Mouse (Mus musculus) small intestine, adult 10 weeks (tissue): ENCODE data around the gene Il1r1. TPM values are rescaled to one million over a fixed set of nuclear protein-coding genes. Genes with fewer than 3 reads are reported as not detected.

Experiments
- polyA plus RNA-seq: library from polyadenylated mRNA; stranded (reverse); fragments of 350-450 nt; fragmentation: Illumina TruSeq; extraction: RNeasy Lipid Tissue Mini Kit (QIAGEN cat#74804); gene quantifications from one replicate; pipeline ENCODE4 v1.2.3, GENCODE M21; 2014; ENCODE audit warnings: low replicate concordance

Il1r1 gene
- 13.9 TPM for polyA plus RNA-seq

GRCm38 (mm10) chr1:40224539-40225284 is at the start of gene Il1r1:
Il1r1 (plus strand) TSS chr1:40225080.

DNA sequence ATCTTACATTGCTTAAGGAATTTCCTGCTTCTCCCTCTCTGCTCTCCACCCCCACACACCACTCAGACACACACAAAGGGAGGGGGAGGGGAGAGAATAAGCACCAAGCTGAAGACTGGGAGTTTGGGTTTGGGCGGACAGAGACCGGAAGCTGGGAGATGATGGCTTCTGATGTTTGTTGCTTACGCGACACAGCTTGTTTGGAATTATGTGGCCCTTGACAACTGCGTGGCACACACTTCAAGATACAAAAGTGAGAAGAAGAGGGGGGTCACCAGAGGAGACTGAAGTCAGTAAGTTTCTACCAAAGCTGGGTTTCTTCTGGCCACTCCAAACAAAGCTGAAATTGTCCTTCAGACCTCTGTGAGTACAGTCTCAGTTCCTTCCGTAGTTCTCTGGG is 99.6 kb downstream of the Il1r1 start, which contains the start of gene Il1rl2:
Gene Il1rl2 (plus strand): TSS at position 154 of the 400 bp plus-strand sequence.

Other genes with a start within 250 kb of the Il1r1 start
- 3.4 TPM for gene Il1r2, start 151.0 kb upstream of the Il1r1 start, polyA plus RNA-seq
- gene Il1rl2, start 99.5 kb downstream of the Il1r1 start, polyA plus RNA-seq: 5.8 TPM
- 8.9 TPM for gene Il1rl1, start 204.5 kb downstream of the Il1r1 start, polyA plus RNA-seq
- gene Il18r1, start 240.5 kb downstream of the Il1r1 start, polyA plus RNA-seq: 3.1 TPM